Comparison of ENCODE assay signal across 9 mouse cellular contexts in genomic region chr8:86901972-86902371, GRCm38 (mm10). TPM values are rescaled to one million over a fixed set of nuclear protein-coding genes. Genes with fewer than 3 reads are reported as not detected.
DNase-seq lines count a peak whose midpoint lies in the region; ATAC-seq lines count a peak whose summit lies in the region.
"Had no signal": no experiment of that assay in that cellular context is flagged by ENCODE, and none has a peak within 500 bp of the region (broad histone marks: within the 10 kb centered on the region; RNA-seq: fewer than 3 reads in every experiment).

No protein-coding gene starts in this region.

- H3K4me2 ChIP-seq in kidney, embryonic 15.5 days, result peak overlapping the region; percentile 12; the same call in 1 of the 2 replicates
- no peak overlapping the region for H3K4me2 ChIP-seq in hindbrain, embryonic 13.5 days

- DNase-seq in embryo, embryonic 10 days (ENCODE audit: low spot score), result peak; percentile 30
- no peak for DNase-seq in embryo, embryonic 10.5 days (ENCODE audit: low spot score)
- DNase-seq in heart, adult 9 months (ENCODE audit: low spot score in 2 of 2), result peak; percentile 82 to 91
- DNase-seq in urinary bladder, postnatal 10 days (ENCODE audit: low spot score), result no peak
- no peak for DNase-seq in thymus, postnatal 10 days (ENCODE audit: low spot score in 2 of 2)

- no peaks in the 10 kb centered on the region for H3K9me3 ChIP-seq in kidney, embryonic 15.5 days (replicated peaks)
- H3K9me3 ChIP-seq in hindbrain, embryonic 13.5 days, result no peaks in the 10 kb centered on the region

- H3K27ac ChIP-seq in kidney, embryonic 15.5 days, result peak overlapping the region; percentile 63
- no peak overlapping the region for H3K27ac ChIP-seq in hindbrain, embryonic 13.5 days
- H3K27ac ChIP-seq: macrophage had no signal

- no peak overlapping the region for H3K4me3 ChIP-seq in kidney, embryonic 15.5 days (replicated peaks)
- no peak overlapping the region for H3K4me3 ChIP-seq in hindbrain, embryonic 13.5 days

- peaks cover 13% of the 10 kb centered on the region for H3K4me1 ChIP-seq in kidney, embryonic 15.5 days
- no peaks in the 10 kb centered on the region for H3K4me1 ChIP-seq in hindbrain, embryonic 13.5 days (replicated peaks)

- no peak overlapping the region for H3K9ac ChIP-seq in kidney, embryonic 15.5 days
- H3K9ac ChIP-seq in hindbrain, embryonic 13.5 days, result no peak overlapping the region

- peak; percentile 79 for ATAC-seq in kidney, embryonic 15.5 days (replicated peaks; ENCODE audit: low FRiP score)
- 0 out of 2 replicates have a peak, but pooled peaks have one; percentile 9 for ATAC-seq in monocyte, adult 5-6 weeks (replicated peaks; ENCODE audit: insufficient number of reproducible peaks, low FRiP score, low TSS enrichment, poor library complexity, severe bottlenecking)
- ATAC-seq in hindbrain, embryonic 13.5 days (ENCODE audit: low FRiP score), result no peak

- H3K36me3 ChIP-seq in kidney, embryonic 15.5 days, result no peaks in the 10 kb centered on the region
- no peaks in the 10 kb centered on the region for H3K36me3 ChIP-seq in hindbrain, embryonic 13.5 days

- WGBS in kidney, embryonic 15.5 days, result 9% methylated on average over 5 of the region's 5 CpGs
- 64% methylated on average over 5 of the region's 5 CpGs for WGBS in hindbrain, embryonic 13.5 days

- H3K27me3 ChIP-seq in kidney, embryonic 15.5 days, result no peaks in the 10 kb centered on the region
- H3K27me3 ChIP-seq in hindbrain, embryonic 13.5 days, result peaks cover 7% of the 10 kb centered on the region; the same call in 1 of the 2 replicates

RNA-seq across cellular contexts. Expression of gene N4bp1, which starts 16.9 kb away (rescaled TPM):
- 10.0 and 10.1 TPM in 2 replicates for polyA plus RNA-seq in kidney, embryonic 15.5 days (2015; fragmentation: Nextera tagmentation; extraction: Ambion mirVana)
- 50.6 to 62.5 TPM (median 51.5 TPM) in 3 replicates for total RNA-seq in monocyte, adult 5-6 weeks (2017)
- polyA plus RNA-seq in hindbrain, embryonic 13.5 days (2015; fragmentation: Nextera tagmentation; extraction: Ambion mirVana), result 10.0 and 10.6 TPM in 2 replicates

Comparison
In these comparisons a context has a peak if more than half of its experiments do, and no peak if none do; other contexts are left out.
1. DNase-seq: peak in embryo, embryonic 10 days (single experiment) and heart, adult 9 months (2 of 2); none in embryo, embryonic 10.5 days (single experiment), urinary bladder, postnatal 10 days (single experiment) and thymus, postnatal 10 days (0 of 2).